Mouse (Mus musculus): Measurements from ENCODE around the gene Pygo1. TPM values are rescaled to one million over a fixed set of nuclear protein-coding genes. Genes with fewer than 3 reads are reported as not detected.

Pygo1 gene
- 3.0 and 3.2 TPM in 2 replicates for polyA plus RNA-seq (2015; fragmentation: Nextera tagmentation; extraction: Ambion mirVana)

DNA sequence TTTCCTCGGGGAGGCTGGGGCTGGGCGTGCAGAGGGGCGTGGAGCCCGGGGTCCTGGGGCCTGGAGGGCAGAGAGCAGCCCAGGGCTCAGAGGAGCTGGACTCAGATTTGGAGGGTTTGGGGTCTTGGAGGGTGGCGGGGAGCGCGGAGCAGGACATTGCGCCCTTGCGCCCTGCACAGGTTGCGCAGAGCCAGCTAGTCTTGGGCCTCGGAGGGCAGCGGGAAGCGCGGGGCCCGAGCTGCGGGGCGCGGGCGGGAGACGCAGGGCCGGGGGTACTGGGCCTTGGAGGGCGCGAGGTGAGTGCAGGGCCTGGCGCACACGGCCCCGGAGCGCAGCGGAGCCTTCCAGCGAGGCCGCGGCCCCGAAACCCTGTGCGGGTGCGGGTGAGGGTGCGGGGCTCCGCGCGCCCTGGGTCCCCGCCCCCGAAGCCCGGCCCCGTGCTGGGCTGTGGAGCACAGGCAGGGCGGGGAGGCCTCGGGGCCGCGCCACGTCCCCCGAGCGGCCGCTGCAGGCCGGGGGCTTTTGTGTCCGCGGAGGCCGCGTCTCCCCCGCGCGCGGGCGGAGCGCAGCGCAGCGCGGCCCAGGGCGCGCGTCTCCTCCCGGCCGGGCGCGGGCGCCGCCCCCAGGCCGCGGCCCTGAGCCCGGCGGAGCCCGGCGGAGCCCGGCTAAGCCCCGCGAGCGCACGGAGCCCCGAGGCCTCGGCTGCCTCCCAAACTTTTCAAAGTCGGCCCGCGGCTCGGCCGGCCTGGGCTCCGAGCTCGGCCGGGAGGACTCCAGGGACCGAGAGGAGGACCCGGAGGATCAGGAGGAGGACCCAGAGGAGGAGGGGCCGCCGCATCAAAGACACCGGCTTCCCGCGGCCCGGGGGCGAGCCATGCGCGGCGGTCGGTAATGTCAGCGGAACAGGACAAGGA, at the start of gene Pygo1:
TSS of gene Pygo1 (plus strand) at position 625 of the 914 bp plus-strand sequence.
- Histone ChIP-seq H3K27me3 (ENCODE audit: insufficient read depth, low read length) (no peaks in the 10 kb centered on the region), H3K9me3 (replicated peaks; ENCODE audit: low read length) (no peaks in the 10 kb centered on the region), H3K4me1 (replicated peaks; ENCODE audit: insufficient read depth, low read length) (no peaks in the 10 kb centered on the region), H3K27ac (peak within 1 kb of the TSS; percentile 88), H3K9ac (ENCODE audit: low read depth, low read length) (peak within 1 kb of the TSS; percentile 95), H3K4me3 (replicated peaks; ENCODE audit: low read depth, low read length) (peak within 1 kb of the TSS; percentile 82), H3K36me3 (ENCODE audit: insufficient read depth, low read length) (no peaks in the 10 kb centered on the region), H3K4me2 (ENCODE audit: low read length) (peak within 1 kb of the TSS; percentile 96)
- WGBS = under 1% methylated on average over 85 of the region's 108 CpGs
- peak; percentile 64 for DNase-seq (ENCODE audit: low spot score)
- TF ChIP-seq CTCF (IDR thresholded peaks at IDR 0.05; ENCODE audit: low read depth) = no peak
- peak; percentile 84 for ATAC-seq (replicated peaks; ENCODE audit: low FRiP score, low read depth)

DNA sequence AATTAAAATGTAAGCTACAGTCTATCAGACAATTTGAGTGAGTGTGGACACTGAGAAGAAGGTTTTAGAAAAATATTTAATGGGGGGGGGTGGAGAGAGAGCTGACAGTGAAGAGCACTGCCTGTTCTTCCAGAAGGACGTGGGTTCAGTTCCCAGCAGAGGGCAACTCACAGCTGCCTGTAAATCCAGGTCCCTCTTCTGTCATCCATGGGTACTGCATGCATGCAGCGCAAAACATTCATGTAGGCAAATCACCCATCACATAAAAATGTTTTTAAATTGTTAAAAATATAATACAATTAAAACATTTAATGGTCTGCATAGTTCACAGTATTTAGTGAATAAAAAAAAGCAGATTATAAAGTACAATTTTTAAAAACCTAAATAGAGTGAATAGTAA, 49.6 kb upstream of the Pygo1 start:
- peaks cover 27% of the 10 kb centered on the region for H3K4me1 ChIP-seq (replicated peaks; ENCODE audit: insufficient read depth, low read length)
- TF ChIP-seq CTCF (IDR thresholded peaks at IDR 0.05; ENCODE audit: low read depth) = no peak
- no peaks in the 10 kb centered on the region for H3K36me3 ChIP-seq (ENCODE audit: insufficient read depth, low read length)

DNA sequence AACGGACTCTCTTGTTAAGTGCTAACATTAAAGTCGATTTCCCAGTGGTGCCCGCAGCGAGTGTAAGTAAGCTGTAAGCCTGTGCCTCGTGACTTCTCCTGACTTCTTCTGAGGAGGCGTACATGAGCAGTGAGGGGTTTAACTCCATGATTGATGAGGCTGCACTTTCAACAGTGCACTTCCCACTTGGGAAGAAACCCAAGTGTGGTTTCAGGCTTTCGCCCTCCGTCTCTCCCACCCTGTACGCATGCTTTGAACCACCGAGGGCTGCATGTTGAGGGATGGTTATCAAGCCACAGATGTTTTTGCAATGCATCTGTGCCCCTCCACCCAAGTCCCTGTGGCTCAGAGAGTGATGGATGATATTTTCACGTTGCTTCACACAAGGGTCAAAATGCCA, 47.5 kb upstream of the Pygo1 start:
- ATAC-seq (replicated peaks; ENCODE audit: low FRiP score, low read depth) (no peak; the same call in 1 of the 2 replicates), DNase-seq (ENCODE audit: low spot score) (peak; percentile 81)
- H3K4me1 ChIP-seq (replicated peaks; ENCODE audit: insufficient read depth, low read length) = peaks cover 28% of the 10 kb centered on the region
- peak overlapping the region; percentile 28; the same call in 1 of the 2 replicates for H3K4me2 ChIP-seq (ENCODE audit: low read length)
- no peaks in the 10 kb centered on the region for H3K9me3 ChIP-seq (replicated peaks; ENCODE audit: low read length)
- H3K27me3 ChIP-seq (ENCODE audit: insufficient read depth, low read length) = no peaks in the 10 kb centered on the region
- H3K4me3 ChIP-seq (replicated peaks; ENCODE audit: low read depth, low read length) = no peak overlapping the region
- H3K36me3 ChIP-seq (ENCODE audit: insufficient read depth, low read length) = no peaks in the 10 kb centered on the region
- 7% methylated on average over 11 of the region's 11 CpGs for WGBS
- TF ChIP-seq CTCF (IDR thresholded peaks at IDR 0.05; ENCODE audit: low read depth) = no peak
- H3K9ac ChIP-seq (ENCODE audit: low read depth, low read length) = no peak overlapping the region
- H3K27ac ChIP-seq = no peak overlapping the region

More for the DNA sequence above, 49.6 kb upstream of the Pygo1 start:
- Histone ChIP-seq H3K27ac (no peak overlapping the region), H3K27me3 (ENCODE audit: insufficient read depth, low read length) (no peaks in the 10 kb centered on the region), H3K9me3 (replicated peaks; ENCODE audit: low read length) (no peaks in the 10 kb centered on the region), H3K9ac (ENCODE audit: low read depth, low read length) (no peak overlapping the region), H3K4me2 (ENCODE audit: low read length) (no peak overlapping the region), H3K4me3 (replicated peaks; ENCODE audit: low read depth, low read length) (no peak overlapping the region)
- DNase-seq (ENCODE audit: low spot score) (no peak), ATAC-seq (replicated peaks; ENCODE audit: low FRiP score, low read depth) (no peak)
- 92% methylated on average over 2 of the region's 2 CpGs for WGBS

DNA sequence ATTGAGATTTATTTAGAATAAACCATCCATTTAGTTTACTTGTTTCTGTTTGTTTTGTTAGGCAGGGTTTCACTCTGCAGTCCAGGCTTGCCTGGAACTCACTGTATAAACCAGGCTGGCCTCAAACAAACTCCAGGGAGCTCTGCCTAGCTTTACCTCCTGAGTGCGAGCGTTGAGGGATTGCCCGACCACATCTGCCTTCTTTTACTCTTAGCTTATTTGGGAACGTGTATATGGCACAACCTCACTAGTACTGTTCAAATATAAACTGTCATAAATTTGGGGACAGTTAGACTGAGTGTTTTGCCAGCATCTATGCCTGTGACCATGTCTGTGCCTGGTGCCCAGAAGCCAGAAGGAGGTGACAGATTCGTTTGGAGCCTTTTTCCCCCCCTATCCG, 46.8 kb upstream of the Pygo1 start:
- WGBS = 47% methylated on average over 6 of the region's 6 CpGs
- Histone ChIP-seq H3K4me2 (ENCODE audit: low read length) (no peak overlapping the region), H3K4me3 (replicated peaks; ENCODE audit: low read depth, low read length) (no peak overlapping the region), H3K36me3 (ENCODE audit: insufficient read depth, low read length) (no peaks in the 10 kb centered on the region), H3K9me3 (replicated peaks; ENCODE audit: low read length) (no peaks in the 10 kb centered on the region), H3K27ac (no peak overlapping the region), H3K4me1 (replicated peaks; ENCODE audit: insufficient read depth, low read length) (peaks cover 28% of the 10 kb centered on the region), H3K9ac (ENCODE audit: low read depth, low read length) (no peak overlapping the region), H3K27me3 (ENCODE audit: insufficient read depth, low read length) (no peaks in the 10 kb centered on the region)
- DNase-seq (ENCODE audit: low spot score) (no peak), ATAC-seq (replicated peaks; ENCODE audit: low FRiP score, low read depth) (no peak)
- TF ChIP-seq CTCF (IDR thresholded peaks at IDR 0.05; ENCODE audit: low read depth) = no peak

DNA sequence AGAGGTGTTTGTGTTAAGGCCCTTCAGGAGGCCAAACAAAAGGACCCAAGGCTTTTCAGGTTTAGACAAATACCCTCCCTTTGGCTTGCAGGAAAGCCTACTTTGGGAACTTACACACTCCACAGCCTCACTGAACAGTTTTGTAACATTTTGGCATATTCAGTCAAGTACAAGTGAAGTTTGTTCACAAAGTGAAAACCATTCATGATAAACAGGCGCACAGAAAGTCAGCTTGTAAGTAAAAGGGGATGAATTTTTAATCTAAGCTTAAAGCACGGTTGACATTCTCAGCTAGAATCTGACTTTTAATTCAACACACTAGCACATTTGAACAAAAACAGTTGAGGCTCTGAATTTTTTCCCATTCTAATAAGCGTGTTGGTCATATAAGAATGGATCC, 45.8 kb upstream of the Pygo1 start:
- ATAC-seq (replicated peaks; ENCODE audit: low FRiP score, low read depth) (no peak), DNase-seq (ENCODE audit: low spot score) (no peak)
- TF ChIP-seq CTCF (IDR thresholded peaks at IDR 0.05; ENCODE audit: low read depth) = no peak
- WGBS = 78% methylated on average over 3 of the region's 3 CpGs
- no peak overlapping the region for H3K9ac ChIP-seq (ENCODE audit: low read depth, low read length)
- H3K36me3 ChIP-seq (ENCODE audit: insufficient read depth, low read length) = no peaks in the 10 kb centered on the region
- no peak overlapping the region for H3K4me3 ChIP-seq (replicated peaks; ENCODE audit: low read depth, low read length)
- no peak overlapping the region for H3K27ac ChIP-seq
- no peak overlapping the region for H3K4me2 ChIP-seq (ENCODE audit: low read length)
- no peaks in the 10 kb centered on the region for H3K27me3 ChIP-seq (ENCODE audit: insufficient read depth, low read length)
- H3K4me1 ChIP-seq (replicated peaks; ENCODE audit: insufficient read depth, low read length) = peaks cover 28% of the 10 kb centered on the region
- H3K9me3 ChIP-seq (replicated peaks; ENCODE audit: low read length) = no peaks in the 10 kb centered on the region

DNA sequence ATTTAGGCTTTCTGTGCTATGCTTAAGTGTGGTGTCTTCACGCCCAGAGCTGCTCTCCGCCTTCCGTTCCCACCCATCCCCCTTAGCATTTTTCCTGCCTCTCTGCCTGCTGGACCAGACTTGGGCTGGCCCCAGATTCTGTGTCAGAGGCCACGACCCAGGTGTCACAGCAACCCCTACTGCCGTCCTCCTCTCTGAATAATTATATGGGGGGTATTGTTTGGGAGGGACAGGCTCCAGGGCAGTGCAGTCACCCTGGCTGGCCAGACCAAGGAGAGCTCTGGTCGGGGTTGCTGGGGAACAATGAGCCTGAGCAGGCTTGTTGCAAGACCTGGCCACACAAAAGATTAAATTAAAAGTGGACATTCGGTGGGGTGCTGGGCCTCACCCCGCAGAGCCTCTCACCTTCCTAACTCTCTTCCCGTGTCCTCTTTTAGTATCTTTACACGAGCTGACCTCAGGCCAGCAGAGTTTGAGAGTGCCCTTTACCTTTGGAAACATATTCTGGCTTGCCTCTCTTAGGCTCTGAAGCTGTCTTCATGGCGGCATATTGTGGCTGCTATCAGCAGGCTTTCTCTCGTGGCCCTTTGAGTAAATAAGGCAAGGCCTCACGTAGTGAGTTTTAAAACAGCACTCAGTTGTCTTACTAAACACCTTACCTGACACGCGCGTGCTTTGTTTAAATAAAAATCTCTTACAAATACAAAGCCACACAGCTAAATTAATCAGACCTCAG, 45.1 kb upstream of the Pygo1 start:
- Histone ChIP-seq H3K4me2 (ENCODE audit: low read length) (no peak overlapping the region), H3K9ac (ENCODE audit: low read depth, low read length) (0 out of 2 replicates have a peak overlapping the region, but pooled peaks have one; percentile 6), H3K4me1 (replicated peaks; ENCODE audit: insufficient read depth, low read length) (peaks cover 28% of the 10 kb centered on the region), H3K4me3 (replicated peaks; ENCODE audit: low read depth, low read length) (no peak overlapping the region), H3K27ac (peak overlapping the region; percentile 73), H3K27me3 (ENCODE audit: insufficient read depth, low read length) (no peaks in the 10 kb centered on the region), H3K9me3 (replicated peaks; ENCODE audit: low read length) (no peaks in the 10 kb centered on the region), H3K36me3 (ENCODE audit: insufficient read depth, low read length) (no peaks in the 10 kb centered on the region)
- DNase-seq (ENCODE audit: low spot score) = peak; percentile 55
- ATAC-seq (replicated peaks; ENCODE audit: low FRiP score, low read depth) = 0 out of 2 replicates have a peak, but pooled peaks have one; percentile 4
- 34% methylated on average over 16 of the region's 16 CpGs for WGBS
- TF ChIP-seq CTCF (IDR thresholded peaks at IDR 0.05; ENCODE audit: low read depth) = no peak
